Mouse (Mus musculus) embryonic facial prominence, embryonic 14.5 days (tissue): ENCODE data around the gene Atp1b3. TPM values are rescaled to one million over a fixed set of nuclear protein-coding genes. Genes with fewer than 3 reads are reported as not detected.
"Not testable (repeated sequence)": the region's sequence is repeated elsewhere in the genome, so short reads cannot be mapped to it uniquely, and the experiment has no call there.

Source experiments
- ATAC-seq: fragments of 200-750 bp; cut with Nextera tagmentation; 2 replicates; pipeline ENCODE4 v1.8.0; 2017; ENCODE audit warnings: low read depth, moderate number of reproducible peaks, moderate TSS enrichment
- DNase-seq: peaks from one replicate; pipeline ENCODE4 v3.0.0-alpha.2; 2015; ENCODE audit warnings: low spot score
- H3K27ac ChIP-seq: fragments of 300-500 bp; sonication (generic); replicated peaks from 2 replicates; pipeline ENCODE4 v1.5.1; 2014; ENCODE audit warnings: low read depth, mild to moderate bottlenecking, low read length, moderate library complexity
- H3K27me3 ChIP-seq: fragments of 300-500 bp; sonication (generic); replicated peaks from 2 replicates; pipeline ENCODE4 v1.6.1; 2014; ENCODE audit warnings: low read length; ENCODE audit not compliant: control insufficient read depth, insufficient read depth
- H3K36me3 ChIP-seq: fragments of 300-500 bp; sonication (generic); 2 replicates; pipeline ENCODE4 v1.6.1; 2014; ENCODE audit warnings: low read length, mixed read lengths; ENCODE audit not compliant: control insufficient read depth, insufficient read depth
- H3K4me1 ChIP-seq: fragments of 300-500 bp; sonication (generic); 2 replicates; pipeline ENCODE4 v1.6.1; 2014; ENCODE audit warnings: antibody characterized with exemption, low read length; ENCODE audit not compliant: control insufficient read depth, insufficient read depth
- H3K4me2 ChIP-seq: fragments of 300-500 bp; sonication (generic); 2 replicates; pipeline ENCODE4 v1.6.1; 2014; ENCODE audit warnings: low read depth, mild to moderate bottlenecking, low read length, moderate library complexity, mixed read lengths
- H3K4me3 ChIP-seq: fragments of 300-500 bp; sonication (generic); 2 replicates; pipeline ENCODE4 v1.5.1; 2014; ENCODE audit warnings: low read depth, mild to moderate bottlenecking, low read length
- H3K9ac ChIP-seq: fragments of 300-500 bp; sonication (generic); 2 replicates; pipeline ENCODE4 v1.6.1; 2014; ENCODE audit warnings: low read depth, mild to moderate bottlenecking, low read length, moderate library complexity, mixed read lengths
- H3K9me3 ChIP-seq: fragments of 300-500 bp; sonication (generic); 2 replicates; pipeline ENCODE4 v1.6.1; 2016; ENCODE audit warnings: low read length; ENCODE audit not compliant: control insufficient read depth
- WGBS: fragments of 180-500 bp; shearing (Covaris S2); extraction: QIAGEN DNeasy Blood & Tissue Kit; methylation state at CpG from one replicate; pipeline ENCODE4 v1.1.7; 2014; 5-methylcytosine and 5-hydroxymethylcytosine counted together
- polyA plus RNA-seq: library from polyadenylated mRNA; unstranded; fragments of >200 nt; fragmentation: Nextera tagmentation; extraction: Ambion mirVana; gene quantifications from 2 replicates; pipeline ENCODE4 v1.2.1, GENCODE M21; 2014

Gene Atp1b3
- 157 TPM in 2 replicates for polyA plus RNA-seq

DNA sequence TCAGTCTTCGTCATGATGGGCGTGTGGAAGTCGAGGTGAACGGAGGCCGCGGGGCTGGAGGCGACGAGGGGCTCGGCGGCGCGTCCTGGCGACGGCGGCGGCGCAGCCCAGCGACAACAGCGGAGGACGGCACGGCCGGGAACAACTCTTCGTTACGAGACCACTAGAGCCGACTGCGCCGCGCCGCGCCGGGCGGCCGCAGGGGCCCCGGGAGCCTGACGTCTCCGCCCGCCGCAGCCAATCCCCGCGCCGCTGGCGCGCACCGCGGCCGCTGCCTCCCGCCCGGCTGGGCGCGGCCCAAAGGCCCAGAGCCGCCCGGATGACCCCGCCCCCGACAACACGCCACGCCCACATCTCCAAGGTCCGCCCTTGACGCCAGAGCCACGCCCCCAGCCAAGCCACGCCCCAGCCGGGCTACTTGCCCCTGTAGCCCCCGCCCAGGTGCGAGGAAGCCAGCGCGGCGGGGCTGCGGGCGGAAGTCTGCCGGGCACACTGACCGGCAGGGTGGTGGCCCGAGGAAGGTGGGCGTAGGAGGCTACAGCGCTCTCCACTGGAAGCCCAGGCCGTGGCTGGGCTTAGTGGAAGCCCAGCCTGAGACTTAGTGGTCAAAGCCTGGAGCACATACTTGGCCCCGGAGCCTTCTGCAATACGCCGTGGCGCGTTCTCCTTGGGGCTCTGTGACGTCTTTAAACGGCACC is at the start of gene Atp1b3:
TSS of gene Atp1b3 (minus strand) at position 302 of the 698 bp plus-strand sequence.
- no peaks in the 10 kb centered on the region for H3K9me3 ChIP-seq
- ATAC-seq, result peak; percentile 98
- WGBS, result 0% methylated on average over 36 of the region's 81 CpGs

DNA sequence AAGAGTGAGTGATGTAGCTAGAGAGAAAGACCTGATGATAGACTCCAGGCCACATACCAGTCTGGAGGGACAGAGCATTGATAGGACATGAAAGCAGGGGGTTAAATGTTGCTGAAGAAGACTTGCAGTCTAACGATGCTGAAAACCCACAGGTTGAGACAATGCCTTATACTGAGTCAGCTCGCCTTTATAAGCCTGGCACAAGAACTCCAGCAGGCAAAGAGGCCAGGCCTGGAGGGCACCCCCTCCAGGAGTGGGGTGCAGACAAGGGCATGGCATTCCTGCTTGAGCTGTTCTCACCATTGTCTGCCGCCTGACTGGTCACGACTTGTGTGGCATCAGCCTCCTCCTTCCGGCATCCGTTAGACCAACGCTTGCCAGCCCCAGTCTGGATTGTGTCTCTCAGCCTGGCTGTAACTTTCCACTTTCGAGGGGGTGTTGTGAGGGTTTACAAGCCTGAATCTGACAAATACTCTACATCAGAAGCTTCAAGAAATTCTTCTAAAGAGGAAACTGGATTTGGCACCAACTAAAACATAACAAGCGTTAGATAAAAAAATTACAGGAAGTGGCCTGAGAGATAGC is 48.7 kb upstream of the Atp1b3 start:
- no peaks in the 10 kb centered on the region for H3K36me3 ChIP-seq
- DNase-seq (no peak), ATAC-seq (no peak)
- no peaks in the 10 kb centered on the region for H3K27me3 ChIP-seq
- no peak overlapping the region for H3K4me3 ChIP-seq
- H3K4me1 ChIP-seq, result 0 out of 2 replicates have a peak, but pooled peaks cover 4% of the 10 kb centered on the region
- H3K9ac ChIP-seq, result no peak overlapping the region
- no peaks in the 10 kb centered on the region for H3K9me3 ChIP-seq
- no peak overlapping the region for H3K27ac ChIP-seq
- H3K4me2 ChIP-seq, result no peak overlapping the region
- 71% methylated on average over 9 of the region's 9 CpGs for WGBS

More for the DNA sequence above, at the start of gene Atp1b3:
- Histone ChIP-seq H3K4me1 (peaks cover 18% of the 10 kb centered on the region), H3K27me3 (no peaks in the 10 kb centered on the region), H3K27ac (peak within 1 kb of the TSS; percentile 95), H3K36me3 (0 out of 2 replicates have a peak, but pooled peaks cover 3% of the 10 kb centered on the region), H3K9ac (peak within 1 kb of the TSS; percentile 91), H3K4me2 (peak within 1 kb of the TSS; percentile 70), H3K4me3 (peak within 1 kb of the TSS; percentile 87)
- peak; percentile 97 for DNase-seq

DNA sequence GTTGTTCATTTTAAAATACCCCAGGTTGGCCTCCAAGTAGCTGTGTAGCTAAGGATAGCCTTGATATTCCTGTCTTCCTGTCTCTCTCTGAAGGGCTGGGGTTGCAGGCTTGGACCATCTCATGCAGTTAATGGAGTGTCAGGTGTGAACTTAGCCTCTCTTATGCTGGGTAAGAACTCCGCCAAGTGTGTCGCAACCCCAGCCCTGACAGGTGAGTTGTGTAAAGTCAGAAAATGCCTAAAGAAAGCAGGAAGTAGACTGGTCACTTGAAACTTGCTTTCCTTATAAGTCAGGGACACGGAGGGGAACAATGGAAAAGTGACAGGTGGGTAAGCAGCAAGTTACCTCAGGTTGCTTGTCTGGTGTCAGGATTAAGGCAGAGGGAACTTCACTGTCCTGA is 40.1 kb upstream of the Atp1b3 start:
- Histone ChIP-seq H3K9ac (no peak overlapping the region), H3K4me2 (no peak overlapping the region), H3K9me3 (no peaks in the 10 kb centered on the region), H3K4me3 (no peak overlapping the region), H3K27me3 (no peaks in the 10 kb centered on the region), H3K27ac (no peak overlapping the region), H3K4me1 (no peaks in the 10 kb centered on the region), H3K36me3 (no peaks in the 10 kb centered on the region)
- ATAC-seq, result no peak
- WGBS, result 83% methylated on average over 3 of the region's 3 CpGs
- peak; percentile 35 for DNase-seq

DNA sequence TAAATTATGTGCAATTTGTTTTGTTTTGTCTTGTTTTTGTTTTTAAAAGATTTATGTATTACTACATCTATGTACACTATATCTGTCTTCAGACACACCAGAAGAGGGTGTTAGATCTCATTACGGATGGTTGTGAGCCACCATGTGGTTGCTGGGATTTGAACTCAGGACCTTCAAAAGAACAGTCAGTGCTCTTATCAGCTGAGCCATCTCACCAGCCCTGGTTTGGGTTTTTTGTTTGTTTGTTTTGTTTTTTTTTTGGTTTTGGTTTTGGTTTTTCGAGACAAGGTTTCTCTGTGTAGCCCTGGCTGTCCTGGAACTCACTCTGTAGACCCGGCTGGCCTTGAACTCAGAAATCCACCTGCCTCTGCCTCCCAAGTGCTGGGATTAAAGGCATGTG is 35.7 kb upstream of the Atp1b3 start:
- not testable (repeated sequence) for ATAC-seq, H3K4me3 ChIP-seq, H3K27me3 ChIP-seq, H3K36me3 ChIP-seq, H3K4me1 ChIP-seq, H3K9me3 ChIP-seq, H3K9ac ChIP-seq, H3K4me2 ChIP-seq, DNase-seq, H3K27ac ChIP-seq
- 91% methylated on average over 3 of the region's 3 CpGs for WGBS

DNA sequence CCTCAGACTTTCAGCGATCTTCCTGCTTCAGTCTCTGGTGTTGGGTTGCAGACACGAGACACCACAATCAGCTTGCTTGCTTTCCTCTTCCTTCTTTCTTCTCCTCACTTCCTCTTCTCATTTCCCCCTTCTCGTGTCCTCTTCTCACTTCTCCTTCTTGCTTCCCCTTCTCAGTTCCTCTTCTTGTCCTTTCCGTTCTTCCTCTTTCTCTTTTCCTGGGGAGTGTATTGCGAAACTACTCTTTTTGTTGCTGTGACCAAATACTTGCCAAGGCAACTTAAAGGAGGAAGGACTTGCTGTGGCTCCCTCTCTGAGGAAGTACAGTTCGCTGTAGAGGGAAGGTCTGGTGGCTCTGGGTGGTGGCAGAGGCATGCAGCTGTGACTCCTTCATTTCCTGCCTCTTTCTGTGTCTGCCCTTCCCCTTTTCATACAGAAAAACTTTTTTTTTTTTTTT is 35.2 kb upstream of the Atp1b3 start:
- Histone ChIP-seq H3K4me3 (no peak overlapping the region), H3K9me3 (no peaks in the 10 kb centered on the region), H3K27me3 (no peaks in the 10 kb centered on the region), H3K9ac (no peak overlapping the region), H3K4me2 (no peak overlapping the region), H3K36me3 (no peaks in the 10 kb centered on the region), H3K27ac (no peak overlapping the region), H3K4me1 (peaks cover 5% of the 10 kb centered on the region; the same call in 1 of the 2 replicates)
- 70% methylated on average over 6 of the region's 6 CpGs for WGBS
- DNase-seq (no peak), ATAC-seq (no peak)

DNA sequence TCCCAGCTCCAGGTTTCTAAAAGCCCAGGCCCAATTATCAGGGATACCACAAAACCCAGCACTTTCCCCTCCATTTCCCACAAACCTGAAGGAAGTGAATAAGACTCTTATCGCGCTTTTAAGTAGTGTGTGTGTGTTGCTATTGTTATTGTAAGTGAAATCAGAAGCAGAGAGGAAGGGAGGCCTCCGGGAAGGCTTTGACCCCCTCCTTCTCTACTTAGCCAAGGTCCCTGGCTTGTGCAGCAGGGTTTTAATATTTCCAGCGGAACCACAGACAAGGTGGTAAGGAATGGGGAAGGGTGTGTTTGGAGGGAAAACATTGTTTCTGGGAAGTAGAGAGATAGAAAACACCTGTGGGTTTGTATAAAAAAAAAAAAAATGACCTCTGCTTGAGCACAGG is 34.4 kb upstream of the Atp1b3 start:
- Histone ChIP-seq H3K27ac (no peak overlapping the region), H3K4me1 (peaks cover 5% of the 10 kb centered on the region; the same call in 1 of the 2 replicates), H3K4me3 (no peak overlapping the region), H3K27me3 (no peaks in the 10 kb centered on the region), H3K4me2 (no peak overlapping the region), H3K9me3 (no peaks in the 10 kb centered on the region), H3K9ac (no peak overlapping the region), H3K36me3 (no peaks in the 10 kb centered on the region)
- DNase-seq (no peak), ATAC-seq (peak; percentile 15; the same call in 1 of the 2 replicates)
- 29% methylated on average over 4 of the region's 4 CpGs for WGBS

DNA sequence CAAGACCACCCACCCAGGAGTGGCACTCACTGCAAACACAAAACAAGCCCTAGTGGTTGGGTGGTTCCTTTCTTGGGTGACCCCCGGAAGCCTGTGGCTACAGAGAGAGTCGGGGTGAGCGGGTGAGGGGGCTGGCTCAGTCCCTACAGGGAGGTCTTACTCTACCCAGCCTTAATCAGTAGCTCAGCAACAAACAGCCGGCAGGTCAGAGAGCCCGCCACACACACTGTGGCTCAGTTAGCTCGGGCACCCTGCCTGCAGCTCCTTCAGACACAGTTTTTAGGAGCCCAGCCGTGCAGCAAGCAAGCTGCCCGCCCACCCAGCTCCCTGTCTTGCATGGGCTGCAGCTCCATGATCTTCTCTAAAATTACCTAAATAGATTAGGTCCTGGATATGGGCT is 33.9 kb upstream of the Atp1b3 start:
- Histone ChIP-seq H3K27ac (no peak overlapping the region), H3K9ac (no peak overlapping the region), H3K4me2 (no peak overlapping the region), H3K4me3 (no peak overlapping the region), H3K4me1 (peaks cover 5% of the 10 kb centered on the region; the same call in 1 of the 2 replicates), H3K36me3 (no peaks in the 10 kb centered on the region), H3K27me3 (no peaks in the 10 kb centered on the region), H3K9me3 (no peaks in the 10 kb centered on the region)
- peak; percentile 30; the same call in 1 of the 2 replicates for ATAC-seq
- WGBS, result 25% methylated on average over 8 of the region's 8 CpGs
- no peak for DNase-seq

DNA sequence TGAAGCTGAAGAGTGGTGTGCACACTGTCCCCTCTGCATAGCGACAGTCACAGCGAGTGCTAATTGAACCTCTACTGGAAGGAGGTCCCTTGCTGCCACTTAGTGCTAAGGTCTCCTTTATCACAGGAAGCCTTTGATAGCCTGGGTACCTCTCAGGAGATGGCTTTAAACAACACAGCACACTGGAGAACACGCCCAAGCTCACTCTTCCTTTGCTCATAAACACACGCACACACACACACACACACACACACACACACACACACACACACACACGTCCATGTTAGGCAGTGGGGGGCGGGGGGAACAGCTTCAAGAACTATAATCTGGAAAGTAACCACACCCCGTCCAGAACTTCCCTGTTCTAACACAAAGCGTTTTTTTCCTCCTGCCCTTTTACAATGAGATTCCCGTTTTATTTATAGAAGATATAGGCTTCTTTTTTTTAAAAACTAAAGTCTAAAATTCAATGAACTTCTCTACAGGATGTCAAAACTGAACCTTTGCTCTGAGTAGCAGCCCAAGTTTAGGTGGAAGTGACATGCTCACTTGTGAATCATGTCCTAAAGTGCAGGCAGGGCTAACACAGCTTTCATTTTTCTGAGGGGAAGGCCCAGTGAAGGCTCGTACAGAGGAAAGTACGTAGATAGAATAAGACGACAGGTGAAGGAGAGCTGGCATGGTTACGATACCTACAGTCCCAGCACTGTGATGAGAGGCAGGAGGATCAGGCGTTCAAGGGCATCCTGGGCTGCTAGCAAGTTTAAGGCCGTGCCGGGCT is 30.9 kb upstream of the Atp1b3 start:
- DNase-seq (no peak), ATAC-seq (no peak)
- Histone ChIP-seq H3K9me3 (no peaks in the 10 kb centered on the region), H3K9ac (no peak overlapping the region), H3K27ac (no peak overlapping the region), H3K27me3 (no peaks in the 10 kb centered on the region), H3K4me1 (peaks cover 5% of the 10 kb centered on the region; the same call in 1 of the 2 replicates), H3K4me2 (no peak overlapping the region), H3K4me3 (no peak overlapping the region), H3K36me3 (no peaks in the 10 kb centered on the region)
- 74% methylated on average over 15 of the region's 16 CpGs for whole genome bisulfite sequencing
